Mouse (Mus musculus): ENCODE measurements around the gene Nr2f1. TPM values are rescaled to one million over a fixed set of nuclear protein-coding genes. Genes with fewer than 3 reads are reported as not detected.

The Nr2f1 gene
- total RNA-seq, 2 experiments from 2014 or later = 0.64 to 0.83 TPM

DNA sequence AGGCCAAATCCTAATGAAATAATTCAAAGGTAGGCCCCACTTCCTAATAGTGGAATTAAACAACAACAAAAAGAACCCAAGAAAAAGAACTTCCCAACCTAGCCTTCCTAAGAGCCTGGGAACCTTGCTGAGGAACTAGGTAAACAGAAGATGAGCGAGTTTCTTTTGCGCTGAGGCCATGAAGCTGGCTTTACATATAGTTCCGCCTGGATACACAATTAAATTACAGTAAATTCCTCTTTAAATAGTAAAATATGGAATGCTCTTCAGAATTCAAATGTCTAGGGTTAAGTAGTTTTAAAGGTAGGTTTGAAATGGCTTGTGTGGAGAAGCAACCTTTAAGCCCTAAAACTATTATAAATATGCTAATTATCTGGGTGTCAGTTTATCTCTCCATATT, 19.3 kb downstream of the Nr2f1 start:
- DNase-seq (ENCODE audit: low spot score) = no peak

GRCm38 (mm10) chr13:78179312-78180097, 20.1 kb downstream of the Nr2f1 start:
- no peak for DNase-seq (ENCODE audit: low spot score)

GRCm38 (mm10) chr13:78178771-78179170, 20.8 kb downstream of the Nr2f1 start:
- DNase-seq (ENCODE audit: low spot score) = no peak

GRCm38 (mm10) chr13:78178021-78178420, 21.5 kb downstream of the Nr2f1 start:
- no peak for DNase-seq (ENCODE audit: low spot score)

DNA sequence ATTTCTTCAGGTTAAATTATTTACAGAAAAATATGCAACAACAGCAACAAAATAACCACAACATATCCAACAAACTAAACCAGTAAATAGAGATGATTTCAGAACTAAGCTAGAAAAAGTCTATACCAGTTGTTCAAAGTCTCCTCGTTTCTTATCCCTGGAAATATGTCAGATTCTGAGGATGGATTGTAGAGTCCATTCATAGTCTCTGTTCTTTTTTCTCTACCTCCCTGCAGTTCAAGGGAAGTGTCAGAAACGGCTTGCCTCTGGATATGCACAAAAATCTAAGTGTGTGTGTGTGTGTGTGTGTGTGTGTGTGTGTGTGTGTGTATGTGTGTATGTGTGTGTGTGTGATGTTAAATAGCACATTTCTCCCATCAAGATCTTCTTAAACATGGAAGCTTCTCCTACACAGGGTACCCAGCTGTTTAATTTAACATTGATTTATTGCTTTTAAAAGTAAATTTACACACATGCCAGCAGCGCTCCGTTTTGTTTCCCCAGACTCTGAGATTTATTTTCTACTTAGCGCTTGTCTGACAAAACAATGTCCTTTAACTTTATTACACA, 22.1 kb downstream of the Nr2f1 start:
- DNase-seq (ENCODE audit: low spot score) = no peak

- DNase-seq (ENCODE audit: low spot score) = no peak
Measured at GRCm38 (mm10) chr13:78175821-78176380, 23.7 kb downstream of the Nr2f1 start.

- no peak for DNase-seq (ENCODE audit: low spot score)
Measured at GRCm38 (mm10) chr13:78174891-78175290, 24.7 kb downstream of the Nr2f1 start.

- DNase-seq (ENCODE audit: low spot score) = no peak
Measured at GRCm38 (mm10) chr13:78174191-78174590, 25.4 kb downstream of the Nr2f1 start.

DNA sequence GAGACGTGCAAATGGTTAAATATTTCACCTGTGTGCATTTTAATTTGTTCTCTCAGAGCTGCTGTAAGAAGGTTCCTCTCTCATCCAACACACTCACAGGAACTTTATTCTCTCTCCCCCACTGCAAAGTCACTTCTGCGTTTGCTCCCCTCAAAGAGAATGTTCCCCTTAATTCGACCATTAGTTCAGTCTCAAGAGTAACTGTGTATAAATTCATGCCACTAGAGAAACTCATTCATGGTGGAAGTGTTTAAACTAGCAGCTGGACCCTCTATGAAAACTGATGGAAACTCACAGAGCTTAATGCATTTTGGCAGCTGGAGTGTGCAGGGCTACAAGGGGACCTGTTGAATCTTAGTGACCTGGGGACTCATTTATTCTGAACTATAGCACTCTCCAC, 26.7 kb downstream of the Nr2f1 start:
- DNase-seq (ENCODE audit: low spot score) = no peak

DNA sequence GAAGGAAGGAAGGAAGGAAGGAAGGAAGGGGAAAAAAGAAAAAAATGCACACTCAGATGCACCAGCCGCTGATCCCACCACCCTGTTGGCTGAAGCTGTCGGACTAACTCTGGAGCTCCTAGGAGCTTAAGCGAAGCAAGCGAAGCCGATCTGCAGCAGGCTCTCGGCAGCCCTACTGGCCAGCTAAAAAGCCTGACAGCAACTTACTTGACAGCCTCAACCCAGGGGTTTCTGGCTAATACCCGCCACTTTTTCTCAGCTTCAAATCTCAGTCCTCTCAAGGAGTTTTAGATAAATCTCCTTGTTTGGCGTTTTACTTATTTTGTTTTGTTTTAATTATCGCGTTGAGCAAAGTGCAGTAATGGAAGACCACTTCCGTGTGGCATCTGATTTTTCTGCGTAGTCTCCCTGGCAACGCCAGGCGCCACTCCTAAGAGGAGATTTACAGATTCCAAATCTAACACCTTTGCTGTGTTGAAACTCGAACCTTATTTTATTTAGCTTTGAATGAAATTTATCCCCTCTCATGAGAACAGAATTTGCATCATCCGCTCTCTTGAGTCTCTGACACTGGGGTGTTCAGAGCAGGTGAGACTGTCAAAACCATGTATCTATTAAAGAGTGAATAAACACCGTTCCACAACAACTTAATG, 27.4 kb downstream of the Nr2f1 start:
- DNase-seq (ENCODE audit: low spot score) = no peak

GRCm38 (mm10) chr13:78171320-78171719, 28.2 kb downstream of the Nr2f1 start:
- no peak for DNase-seq (ENCODE audit: low spot score)

GRCm38 (mm10) chr13:78168166-78168565, 31.4 kb downstream of the Nr2f1 start:
- no peak for DNase-seq (ENCODE audit: low spot score)

DNA sequence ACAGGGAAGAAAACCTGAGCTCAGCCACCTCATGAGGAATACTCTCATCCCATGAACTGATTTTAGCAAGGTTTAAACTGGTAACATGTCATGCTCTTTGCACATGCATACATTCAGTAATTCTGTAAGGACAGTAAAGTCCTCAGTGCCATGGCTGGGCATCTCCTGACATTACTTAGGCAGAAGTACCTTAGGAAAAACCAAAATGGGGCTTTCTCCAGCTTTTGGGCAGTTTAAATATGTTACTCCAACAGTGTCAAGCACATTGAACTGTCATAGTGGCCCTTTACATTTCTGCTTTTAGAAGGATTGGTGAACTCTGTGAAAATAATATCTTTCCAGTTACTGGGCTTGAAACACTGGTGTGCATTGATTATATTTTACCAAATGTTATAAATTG, 34.6 kb downstream of the Nr2f1 start:
- DNase-seq (ENCODE audit: low spot score) = no peak

GRCm38 (mm10) chr13:78163087-78163958, 36.2 kb downstream of the Nr2f1 start:
- peak; percentile 76 for DNase-seq (ENCODE audit: low spot score)

DNA sequence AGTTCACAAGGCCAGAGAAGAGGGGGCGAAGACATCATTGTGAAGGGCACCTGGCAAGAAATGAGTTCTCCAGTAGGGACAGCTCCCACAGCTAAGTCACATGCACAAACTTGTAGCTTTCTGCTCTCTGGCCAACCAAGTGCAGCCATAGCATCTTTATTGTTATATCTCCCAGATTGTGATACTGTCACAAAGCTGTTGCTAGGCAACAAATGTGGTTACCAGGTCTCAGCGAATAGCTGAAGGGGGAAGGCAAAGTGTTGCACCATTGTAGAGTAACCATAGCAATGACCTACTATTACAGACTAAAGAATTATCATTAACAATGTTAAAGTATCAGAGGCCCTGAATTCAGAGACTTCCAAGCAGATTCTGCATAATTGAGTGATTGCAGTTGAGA, 37.4 kb downstream of the Nr2f1 start:
- no peak for DNase-seq (ENCODE audit: low spot score)

DNA sequence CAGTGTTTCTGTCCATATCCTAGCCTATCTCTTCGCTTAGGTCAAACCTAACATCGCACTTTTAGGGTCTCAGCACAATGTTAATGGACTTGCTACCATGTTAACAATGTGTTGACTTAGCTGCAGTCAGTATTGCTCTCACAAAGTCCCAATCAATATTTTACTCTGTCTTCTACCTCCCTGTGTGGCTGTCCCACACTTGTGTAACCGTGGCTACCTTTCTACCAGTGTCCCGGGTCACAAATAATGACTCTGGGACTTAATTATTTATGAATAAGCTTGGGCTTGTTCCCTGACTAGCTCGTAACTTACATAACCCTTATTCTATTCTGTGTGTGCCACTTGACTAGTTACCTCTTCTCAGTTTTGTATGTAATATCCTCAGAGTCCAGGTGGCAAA, 42.1 kb downstream of the Nr2f1 start:
- no peak for DNase-seq (ENCODE audit: low spot score)

Other genes with a start within 250 kb of the Nr2f1 start
- under 1 TPM; 0.21 to 0.38 TPM for gene Pou5f2, start 174.9 kb downstream of the Nr2f1 start, total RNA-seq (2021)

Data from gastrocnemius, adult 18-20 months (tissue).